9 mouse cellular contexts compared by ENCODE assay signal in genomic region chr11:72224865-72225264, GRCm38 (mm10). TPM values are rescaled to one million over a fixed set of nuclear protein-coding genes. Genes with fewer than 3 reads are reported as not detected.
DNase-seq lines count a peak whose midpoint lies in the region; ATAC-seq and TF ChIP-seq lines count a peak whose summit lies in the region.
"Had no signal": no experiment of that assay in that cellular context is flagged by ENCODE, and none has a peak within 500 bp of the region (broad histone marks: within the 10 kb centered on the region; RNA-seq: fewer than 3 reads in every experiment).

No protein-coding gene starts in this region.

- intact Hi-C loops in heart, adult 2 months (cut with DNase I): loop anchor here (2.0 kb wide), 3 partner anchors 100 to 340 kb away; no protein-coding TSS in a partner anchor
- intact Hi-C loops in left cerebral cortex, postnatal 36 days (cut with DNase I): loop anchor here (2.0 to 5.0 kb wide), 5 partner anchors 42 to 337 kb away; partner anchors contain the start of gene Slc13a5

- 9% methylated on average over 5 of the region's 5 CpGs for WGBS in heart, adult 2 months
- 15% methylated on average over 5 of the region's 5 CpGs for WGBS in heart, embryonic 11.5 days (ENCODE audit: insufficient replicate concordance)
- WGBS in embryonic facial prominence, embryonic 11.5 days: 18% methylated on average over 5 of the region's 5 CpGs
- WGBS in hindbrain, postnatal 0 days: 11% methylated on average over 5 of the region's 5 CpGs
- 17% methylated on average over 5 of the region's 5 CpGs for WGBS in midbrain, embryonic 16.5 days
- WGBS in spleen, adult 2 months: 7% methylated on average over 5 of the region's 5 CpGs

- DNase-seq in heart, adult 2 months: peak; percentile 62 to 83
- peak; percentile 74 for DNase-seq in adrenal gland, postnatal 25 days
- peak; percentile 79 for DNase-seq in embryonic facial prominence, embryonic 11.5 days (ENCODE audit: low spot score)
- DNase-seq in hindbrain, postnatal 0 days (ENCODE audit: low spot score): peak; percentile 91
- DNase-seq in left cerebral cortex, postnatal 36 days (ENCODE audit: low spot score in 2 of 2): peak; percentile 60 to 78
- peak; percentile 39 to 71 for DNase-seq in spleen, adult 2 months (ENCODE audit: low read depth in 1 of 2, low spot score in 2 of 2)

- H3K36me3 ChIP-seq in heart, adult 2 months (ENCODE audit: control insufficient read depth, insufficient read depth, low read length): no peaks in the 10 kb centered on the region
- H3K36me3 ChIP-seq in heart, embryonic 11.5 days (ENCODE audit: control insufficient read depth, insufficient read depth, low read length): no peaks in the 10 kb centered on the region
- no peaks in the 10 kb centered on the region for H3K36me3 ChIP-seq in embryonic facial prominence, embryonic 11.5 days (replicated peaks; ENCODE audit: control insufficient read depth, insufficient read depth, low read depth, low read length)
- H3K36me3 ChIP-seq in hindbrain, postnatal 0 days (ENCODE audit: insufficient read depth, low read length): no peaks in the 10 kb centered on the region
- H3K36me3 ChIP-seq in midbrain, embryonic 16.5 days (ENCODE audit: control insufficient read depth, insufficient read depth, low read length): no peaks in the 10 kb centered on the region
- H3K36me3 ChIP-seq in spleen, adult 2 months (ENCODE audit: control insufficient read depth, insufficient read depth, low read length): no peaks in the 10 kb centered on the region
- H3K36me3 ChIP-seq: midbrain, embryonic 12.5 days had no signal

- TF ChIP-seq EP300 in heart, adult 2 months (IDR thresholded peaks at IDR 0.05; ENCODE audit: insufficient read depth, low read depth, low read length): peak; percentile 87; the same call in 1 of the 2 replicates

- H3K9ac ChIP-seq in heart, adult 2 months (ENCODE audit: low read depth, low read length): no peak overlapping the region
- H3K9ac ChIP-seq in heart, embryonic 11.5 days (ENCODE audit: low read depth, low read length): no peak overlapping the region
- H3K9ac ChIP-seq in embryonic facial prominence, embryonic 11.5 days (replicated peaks; ENCODE audit: low read length): no peak overlapping the region
- H3K9ac ChIP-seq in hindbrain, postnatal 0 days (replicated peaks; ENCODE audit: low read length): no peak overlapping the region
- H3K9ac ChIP-seq in midbrain, embryonic 16.5 days (ENCODE audit: low read depth, low read length): no peak overlapping the region
- H3K9ac ChIP-seq: midbrain, embryonic 12.5 days had no signal

- TF ChIP-seq POLR2A in heart, adult 2 months (IDR thresholded peaks at IDR 0.05; ENCODE audit: insufficient read depth, low read depth, low read length): no peak
- TF ChIP-seq POLR2A in spleen, adult 2 months (IDR thresholded peaks at IDR 0.05; ENCODE audit: low read depth, low read length): no peak

- no peak overlapping the region for H3K4me3 ChIP-seq in heart, adult 2 months
- H3K4me3 ChIP-seq in heart, embryonic 11.5 days (ENCODE audit: low read depth, low read length): no peak overlapping the region
- no peak overlapping the region for H3K4me3 ChIP-seq in embryonic facial prominence, embryonic 11.5 days (ENCODE audit: low read depth, low read length)
- no peak overlapping the region for H3K4me3 ChIP-seq in hindbrain, postnatal 0 days (ENCODE audit: low read length)
- no peak overlapping the region for H3K4me3 ChIP-seq in midbrain, embryonic 16.5 days (ENCODE audit: low read depth, low read length)
- H3K4me3 ChIP-seq in spleen, adult 2 months (ENCODE audit: extremely low read depth, insufficient read depth, insufficient read length): no peak overlapping the region
- H3K4me3 ChIP-seq: midbrain, embryonic 12.5 days had no signal

- H3K27ac ChIP-seq in heart, adult 2 months: no peak overlapping the region
- no peak overlapping the region for H3K27ac ChIP-seq in heart, embryonic 11.5 days (ENCODE audit: low read depth, low read length)
- H3K27ac ChIP-seq in embryonic facial prominence, embryonic 11.5 days (replicated peaks; ENCODE audit: low read depth, low read length): no peak overlapping the region
- H3K27ac ChIP-seq in hindbrain, postnatal 0 days: no peak overlapping the region
- no peak overlapping the region for H3K27ac ChIP-seq in midbrain, embryonic 16.5 days (ENCODE audit: low read length)
- no peak overlapping the region for H3K27ac ChIP-seq in spleen, adult 2 months (ENCODE audit: insufficient read depth, low read length)
- H3K27ac ChIP-seq: midbrain, embryonic 12.5 days had no signal

- H3K4me1 ChIP-seq in heart, adult 2 months (ENCODE audit: control insufficient read depth, insufficient read depth, low read length): no peaks in the 10 kb centered on the region
- no peaks in the 10 kb centered on the region for H3K4me1 ChIP-seq in heart, embryonic 11.5 days (ENCODE audit: control insufficient read depth, insufficient read depth, low read length)
- no peaks in the 10 kb centered on the region for H3K4me1 ChIP-seq in embryonic facial prominence, embryonic 11.5 days (ENCODE audit: control insufficient read depth, insufficient read depth, low read length)
- peaks cover 13% of the 10 kb centered on the region for H3K4me1 ChIP-seq in hindbrain, postnatal 0 days (ENCODE audit: insufficient read depth, low read length)
- H3K4me1 ChIP-seq in midbrain, embryonic 16.5 days (ENCODE audit: control insufficient read depth, insufficient read depth, low read length): no peaks in the 10 kb centered on the region
- no peaks in the 10 kb centered on the region for H3K4me1 ChIP-seq in spleen, adult 2 months (ENCODE audit: control insufficient read depth, insufficient read depth, insufficient read length)

- no peak overlapping the region for H3K4me2 ChIP-seq in heart, embryonic 11.5 days
- no peak overlapping the region for H3K4me2 ChIP-seq in embryonic facial prominence, embryonic 11.5 days (ENCODE audit: low read depth, low read length)
- H3K4me2 ChIP-seq in hindbrain, postnatal 0 days (ENCODE audit: low read depth, low read length): no peak overlapping the region
- no peak overlapping the region for H3K4me2 ChIP-seq in midbrain, embryonic 16.5 days (ENCODE audit: low read length)
- H3K4me2 ChIP-seq: midbrain, embryonic 12.5 days had no signal

- no peak for ATAC-seq in heart, embryonic 11.5 days (replicated peaks; ENCODE audit: insufficient number of reproducible peaks, low FRiP score, low TSS enrichment)
- no peak for ATAC-seq in embryonic facial prominence, embryonic 11.5 days (replicated peaks; ENCODE audit: insufficient number of reproducible peaks, low FRiP score, low TSS enrichment, low read depth)
- 0 out of 2 replicates have a peak, but pooled peaks have one; percentile 59 for ATAC-seq in hindbrain, postnatal 0 days
- peak; percentile 48; the same call in 1 of the 2 replicates for ATAC-seq in midbrain, embryonic 16.5 days

- H3K9me3 ChIP-seq in heart, embryonic 11.5 days (replicated peaks; ENCODE audit: control insufficient read depth, low read length): no peaks in the 10 kb centered on the region
- no peaks in the 10 kb centered on the region for H3K9me3 ChIP-seq in embryonic facial prominence, embryonic 11.5 days (replicated peaks; ENCODE audit: control insufficient read depth, low read length)
- no peaks in the 10 kb centered on the region for H3K9me3 ChIP-seq in hindbrain, postnatal 0 days (ENCODE audit: low read length)
- H3K9me3 ChIP-seq in midbrain, embryonic 16.5 days (replicated peaks; ENCODE audit: control insufficient read depth, low read length, poor library complexity, severe bottlenecking): no peaks in the 10 kb centered on the region
- H3K9me3 ChIP-seq: midbrain, embryonic 12.5 days had no signal

- H3K79me2 ChIP-seq in heart, adult 2 months (replicated peaks; ENCODE audit: control insufficient read depth, insufficient read depth, low read length): no peaks in the 10 kb centered on the region

- TF ChIP-seq CTCF in heart, adult 2 months (IDR thresholded peaks at IDR 0.05): peak; percentile 96
- TF ChIP-seq CTCF in hindbrain, postnatal 0 days (IDR thresholded peaks at IDR 0.05; ENCODE audit: low read depth): peak; percentile 95
- peak; percentile 81; the same call in 1 of the 2 replicates for TF ChIP-seq CTCF in spleen, adult 2 months (IDR thresholded peaks at IDR 0.05; ENCODE audit: extremely low read depth, insufficient read depth, insufficient read length, insufficient replicate concordance)

- H3K27me3 ChIP-seq in heart, adult 2 months (ENCODE audit: control insufficient read depth, insufficient read depth, low read length): no peaks in the 10 kb centered on the region
- no peaks in the 10 kb centered on the region for H3K27me3 ChIP-seq in heart, embryonic 11.5 days (ENCODE audit: control insufficient read depth, insufficient read depth, low read length)
- no peaks in the 10 kb centered on the region for H3K27me3 ChIP-seq in embryonic facial prominence, embryonic 11.5 days (ENCODE audit: control insufficient read depth, insufficient read depth, low read length)
- no peaks in the 10 kb centered on the region for H3K27me3 ChIP-seq in hindbrain, postnatal 0 days (ENCODE audit: insufficient read depth, low read length)
- no peaks in the 10 kb centered on the region for H3K27me3 ChIP-seq in midbrain, embryonic 16.5 days (ENCODE audit: control insufficient read depth, insufficient read depth, low read depth, low read length)
- no peaks in the 10 kb centered on the region for H3K27me3 ChIP-seq in spleen, adult 2 months (ENCODE audit: control insufficient read depth, insufficient read depth, low read length)

RNA-seq across cellular contexts. Expression of gene Med31, which starts 9.5 kb away (rescaled TPM):
- 10 to 100 TPM in 1 of 2 experiments, 1 to 10 TPM in 1; 9.6 to 10.9 TPM for total RNA-seq in heart, adult 2 months (2021)
- polyA plus RNA-seq in heart, adult 2 months (2012; rRNA removed): 9.1 and 10.8 TPM in 2 replicates
- polyA plus RNA-seq in heart, embryonic 11.5 days (2014; fragmentation: Nextera tagmentation; extraction: Ambion mirVana): 31.2 and 32.6 TPM in 2 replicates
- 13.3 and 15.7 TPM in 2 replicates for total RNA-seq in adrenal gland, postnatal 25 days (2021)
- polyA plus RNA-seq in embryonic facial prominence, embryonic 11.5 days (2014; fragmentation: Nextera tagmentation; extraction: Ambion mirVana): 52.4 and 55.5 TPM in 2 replicates
- total RNA-seq in hindbrain, postnatal 0 days (2014; rRNA removed): 11.0 and 20.3 TPM in 2 replicates
- polyA plus RNA-seq in hindbrain, postnatal 0 days (2015; fragmentation: Nextera tagmentation; extraction: Ambion mirVana): 39.5 and 44.5 TPM in 2 replicates
- total RNA-seq in left cerebral cortex, postnatal 36 days (2021): 10 to 100 TPM; 15.5 to 16.7 TPM
- 53.2 and 55.9 TPM in 2 replicates for polyA plus RNA-seq in midbrain, embryonic 16.5 days (2015; fragmentation: Nextera tagmentation; extraction: Ambion mirVana)
- polyA plus RNA-seq in spleen, adult 2 months (2012; rRNA removed): 3.0 and 3.3 TPM in 2 replicates

RNA-seq across cellular contexts. Expression of gene Txndc17, which starts 17.5 kb away (rescaled TPM):
- total RNA-seq in heart, adult 2 months (2021): 10 to 100 TPM; 39.0 to 43.7 TPM
- 37.6 and 50.9 TPM in 2 replicates for polyA plus RNA-seq in heart, adult 2 months (2012; rRNA removed)
- 150 and 155 TPM in 2 replicates for polyA plus RNA-seq in heart, embryonic 11.5 days (2014; fragmentation: Nextera tagmentation; extraction: Ambion mirVana)
- 70.6 and 78.6 TPM in 2 replicates for total RNA-seq in adrenal gland, postnatal 25 days (2021)
- polyA plus RNA-seq in embryonic facial prominence, embryonic 11.5 days (2014; fragmentation: Nextera tagmentation; extraction: Ambion mirVana): 175 and 192 TPM in 2 replicates
- 46.6 and 51.2 TPM in 2 replicates for total RNA-seq in hindbrain, postnatal 0 days (2014; rRNA removed)
- polyA plus RNA-seq in hindbrain, postnatal 0 days (2015; fragmentation: Nextera tagmentation; extraction: Ambion mirVana): 161 and 162 TPM in 2 replicates
- 10 to 100 TPM; 31.0 to 31.3 TPM for total RNA-seq in left cerebral cortex, postnatal 36 days (2021)
- polyA plus RNA-seq in midbrain, embryonic 16.5 days (2015; fragmentation: Nextera tagmentation; extraction: Ambion mirVana): 137 and 145 TPM in 2 replicates
- 15.8 and 19.9 TPM in 2 replicates for polyA plus RNA-seq in spleen, adult 2 months (2012; rRNA removed)

RNA-seq across cellular contexts. Expression of gene 4933427D14Rik, which starts 17.6 kb away (rescaled TPM):
- 1 to 10 TPM; 2.0 to 2.3 TPM for total RNA-seq in heart, adult 2 months (2021)
- polyA plus RNA-seq in heart, adult 2 months (2012; rRNA removed): 2.0 and 2.8 TPM in 2 replicates
- 5.3 and 5.4 TPM in 2 replicates for polyA plus RNA-seq in heart, embryonic 11.5 days (2014; fragmentation: Nextera tagmentation; extraction: Ambion mirVana)
- total RNA-seq in adrenal gland, postnatal 25 days (2021): 12.3 and 12.5 TPM in 2 replicates
- polyA plus RNA-seq in embryonic facial prominence, embryonic 11.5 days (2014; fragmentation: Nextera tagmentation; extraction: Ambion mirVana): 11.0 and 14.9 TPM in 2 replicates
- total RNA-seq in hindbrain, postnatal 0 days (2014; rRNA removed): 12.0 and 14.4 TPM in 2 replicates
- polyA plus RNA-seq in hindbrain, postnatal 0 days (2015; fragmentation: Nextera tagmentation; extraction: Ambion mirVana): 17.0 and 17.2 TPM in 2 replicates
- total RNA-seq in left cerebral cortex, postnatal 36 days (2021): 10 to 100 TPM; 26.1 to 39.9 TPM
- 18.4 and 26.0 TPM in 2 replicates for polyA plus RNA-seq in midbrain, embryonic 16.5 days (2015; fragmentation: Nextera tagmentation; extraction: Ambion mirVana)
- 3.5 and 3.6 TPM in 2 replicates for polyA plus RNA-seq in spleen, adult 2 months (2012; rRNA removed)

RNA-seq across cellular contexts. Expression of gene Gm43951, which starts 18.2 kb away (rescaled TPM):
- under 1 TPM; 0.13 to 0.25 TPM for total RNA-seq in heart, adult 2 months (2021)
- 0.14 and 0.18 TPM in 2 replicates for polyA plus RNA-seq in heart, adult 2 months (2012; rRNA removed)
- polyA plus RNA-seq in heart, embryonic 11.5 days (2014; fragmentation: Nextera tagmentation; extraction: Ambion mirVana): not detected in 2 replicates
- 1.0 and 1.2 TPM in 2 replicates for total RNA-seq in adrenal gland, postnatal 25 days (2021)
- 0.10 TPM in 1 of 2 replicates, not detected in the other for polyA plus RNA-seq in embryonic facial prominence, embryonic 11.5 days (2014; fragmentation: Nextera tagmentation; extraction: Ambion mirVana)
- total RNA-seq in hindbrain, postnatal 0 days (2014; rRNA removed): 1.7 and 1.8 TPM in 2 replicates
- 1.2 and 1.4 TPM in 2 replicates for polyA plus RNA-seq in hindbrain, postnatal 0 days (2015; fragmentation: Nextera tagmentation; extraction: Ambion mirVana)
- total RNA-seq in left cerebral cortex, postnatal 36 days (2021): 10 to 100 TPM in 1 of 2 experiments, 1 to 10 TPM in 1; 9.1 to 15.4 TPM
- polyA plus RNA-seq in midbrain, embryonic 16.5 days (2015; fragmentation: Nextera tagmentation; extraction: Ambion mirVana): 1.7 and 1.9 TPM in 2 replicates
- 0.08 and 0.11 TPM in 2 replicates for polyA plus RNA-seq in spleen, adult 2 months (2012; rRNA removed)

RNA-seq across cellular contexts. Expression of gene Slc13a5, which starts 42.2 kb away (rescaled TPM):
- total RNA-seq in heart, adult 2 months (2021): not detected
- polyA plus RNA-seq in heart, adult 2 months (2012; rRNA removed): 0.06 and 0.09 TPM in 2 replicates
- polyA plus RNA-seq in heart, embryonic 11.5 days (2014; fragmentation: Nextera tagmentation; extraction: Ambion mirVana): 0.24 and 0.58 TPM in 2 replicates
- total RNA-seq in adrenal gland, postnatal 25 days (2021): 0.15 TPM in 1 of 2 replicates, not detected in the other
- polyA plus RNA-seq in embryonic facial prominence, embryonic 11.5 days (2014; fragmentation: Nextera tagmentation; extraction: Ambion mirVana): 0.25 TPM in 1 of 2 replicates, not detected in the other
- 5.7 and 8.1 TPM in 2 replicates for total RNA-seq in hindbrain, postnatal 0 days (2014; rRNA removed)
- polyA plus RNA-seq in hindbrain, postnatal 0 days (2015; fragmentation: Nextera tagmentation; extraction: Ambion mirVana): 6.8 and 7.5 TPM in 2 replicates
- total RNA-seq in left cerebral cortex, postnatal 36 days (2021): 10 to 100 TPM; 14.2 to 21.9 TPM
- polyA plus RNA-seq in midbrain, embryonic 16.5 days (2015; fragmentation: Nextera tagmentation; extraction: Ambion mirVana): 2.5 and 2.6 TPM in 2 replicates
- not detected in 2 replicates for polyA plus RNA-seq in spleen, adult 2 months (2012; rRNA removed)

Comparison
In these comparisons a context has a peak if more than half of its experiments do, and no peak if none do; other contexts are left out.
1. ATAC-seq: peak in hindbrain, postnatal 0 days (single experiment) and midbrain, embryonic 16.5 days (single experiment); none in heart, embryonic 11.5 days (single experiment) and embryonic facial prominence, embryonic 11.5 days (single experiment).
2. Peak in every context shown above with its lines, with median percentiles within 50 percentile points of each other: DNase-seq and CTCF ChIP-seq.